Mouse (Mus musculus) liver, embryonic 14.5 days (tissue): ENCODE measurements around the gene Slc25a38.

ENCODE experiments used
- CTCF ChIP-seq: IDR thresholded peaks from 2 replicates; pipeline ENCODE4 v1.5.1; 2016; ENCODE audit warnings: antibody characterized with exemption, low read depth, control low read depth
- EP300 ChIP-seq: IDR thresholded peaks from 2 replicates; pipeline ENCODE4 v1.6.1; 2016; ENCODE audit warnings: antibody characterized with exemption, low read depth

DNA sequence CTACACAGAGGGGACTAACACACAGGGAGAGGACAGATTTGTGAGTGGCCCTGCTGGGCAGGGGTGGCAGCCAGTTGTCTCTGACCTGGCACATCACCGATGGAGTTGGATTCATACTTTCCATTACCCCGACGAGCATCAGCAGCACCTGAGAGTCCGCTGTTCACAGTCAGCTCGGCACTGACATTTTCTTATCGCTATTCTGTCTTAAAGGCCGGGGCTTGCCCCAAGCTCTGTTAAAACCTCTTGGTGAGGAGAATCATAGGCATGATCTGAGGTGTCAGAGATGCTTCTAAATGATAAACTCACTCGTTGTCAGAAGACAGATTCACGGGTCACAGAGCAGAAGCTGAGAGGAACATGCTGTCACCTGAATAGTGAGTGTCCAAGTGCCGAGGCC is 19.1 kb upstream of the Slc25a38 start:
- TF ChIP-seq CTCF: no peak
- no peak for TF ChIP-seq EP300
